Mouse (Mus musculus): Measurements from ENCODE around the gene Cebpg.

- no peak for TF ChIP-seq CTCF (IDR thresholded peaks at IDR 0.05; ENCODE audit: extremely low read depth, insufficient read depth, low read length)
- no peak for TF ChIP-seq POLR2A (IDR thresholded peaks at IDR 0.05; ENCODE audit: extremely low read depth, insufficient read depth, low read length)
These were observed 34.2 kb upstream of the Cebpg start for GRCm38 (mm10) chr7:35090550-35090949.

Measured in cortical plate, adult 2 months (tissue).